Mouse (Mus musculus) hindbrain, embryonic 10.5 days (tissue): ENCODE data around the gene Gramd4. TPM values are rescaled to one million over a fixed set of nuclear protein-coding genes. Genes with fewer than 3 reads are reported as not detected.

Experiments
- DNase-seq: peaks from one replicate; pipeline ENCODE4 v3.0.0-alpha.2; 2017; ENCODE audit warnings: low spot score
- H3K27ac ChIP-seq: fragments of 300-500 bp; sonication (generic); 2 replicates; pipeline ENCODE4 v1.5.1; 2016; ENCODE audit warnings: mild to moderate bottlenecking, moderate library complexity
- H3K27me3 ChIP-seq: fragments of 300-500 bp; sonication (generic); 2 replicates; pipeline ENCODE4 v1.6.1; 2016; ENCODE audit warnings: mild to moderate bottlenecking; ENCODE audit not compliant: poor library complexity, insufficient read depth, severe bottlenecking
- H3K36me3 ChIP-seq: fragments of 300-500 bp; sonication (generic); 2 replicates; pipeline ENCODE4 v1.6.1; 2016; ENCODE audit warnings: mild to moderate bottlenecking, moderate library complexity
- H3K4me1 ChIP-seq: fragments of 300-500 bp; sonication (generic); replicated peaks from 2 replicates; pipeline ENCODE4 v1.6.1; 2016; ENCODE audit warnings: mild to moderate bottlenecking
- H3K4me3 ChIP-seq: fragments of 300-500 bp; sonication (generic); 2 replicates; pipeline ENCODE4 v1.5.1; 2016; ENCODE audit warnings: mild to moderate bottlenecking, moderate library complexity
- H3K9me3 ChIP-seq: fragments of 300-500 bp; sonication (generic); 2 replicates; pipeline ENCODE4 v1.6.1; 2016; ENCODE audit warnings: mild to moderate bottlenecking, moderate library complexity
- WGBS: fragments of 180-500 bp; shearing (Covaris S2); methylation state at CpG from one replicate; pipeline ENCODE4 v1.1.7; 2016; 5-methylcytosine and 5-hydroxymethylcytosine counted together
- polyA plus RNA-seq: library from polyadenylated mRNA; unstranded; fragments of >200 nt; fragmentation: Nextera tagmentation; extraction: Ambion mirVana; gene quantifications from 2 replicates; pipeline ENCODE4 v1.2.1, GENCODE M21; 2016

Gene Gramd4
- polyA plus RNA-seq, 1 experiment from 2014 or later = 18.0 TPM

DNA sequence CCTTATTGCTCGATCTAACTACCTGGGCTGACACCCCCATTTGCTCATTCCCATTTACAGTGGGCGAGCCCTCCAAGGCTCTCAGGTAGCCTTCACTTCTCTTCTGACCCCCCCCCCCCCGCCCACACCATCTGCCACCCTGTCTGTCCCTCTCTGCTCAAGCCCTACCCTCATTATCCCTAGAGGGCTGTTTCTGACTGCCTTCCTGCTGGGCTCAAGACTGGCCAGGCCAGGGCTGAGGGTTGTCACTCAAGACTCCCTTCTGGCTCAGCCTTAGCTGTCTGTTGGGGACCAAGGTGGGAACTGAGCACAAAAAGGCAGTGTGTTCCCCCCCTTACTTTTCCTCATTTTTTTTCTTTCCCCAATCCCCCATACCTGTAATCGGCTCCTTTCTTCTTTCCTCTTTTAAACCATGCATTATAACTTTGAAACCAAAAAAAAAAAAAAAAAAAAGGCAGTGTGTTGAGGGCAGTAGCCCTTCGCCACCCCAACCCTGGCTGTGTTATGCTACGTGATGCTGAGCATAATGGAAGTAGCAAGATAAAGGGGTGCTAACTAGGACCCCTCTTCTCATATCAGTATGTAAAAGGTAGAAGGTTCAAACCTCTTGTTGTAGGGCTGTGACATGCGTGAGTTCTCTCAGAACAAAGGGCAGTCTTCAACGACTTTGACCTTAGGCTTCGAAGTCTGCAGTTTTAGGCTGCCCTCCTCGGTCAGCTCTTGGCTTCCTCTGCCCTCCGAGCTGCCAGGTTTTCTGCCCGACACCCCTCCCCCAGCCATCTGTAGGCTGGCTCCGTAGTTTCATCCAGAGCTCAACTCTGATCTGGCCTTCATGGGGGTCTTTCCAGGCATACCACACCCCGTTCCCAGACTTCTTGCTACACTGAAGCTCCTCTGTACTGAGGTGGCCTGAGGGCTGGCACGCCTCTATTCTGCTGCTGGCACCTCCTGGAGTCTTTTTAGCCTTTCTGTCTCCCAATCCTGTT is 59.9 kb downstream of the Gramd4 start:
- H3K27ac ChIP-seq = peak overlapping the region; percentile 64
- 62% methylated on average over 15 of the region's 15 CpGs for WGBS

GRCm38 (mm10) chr15:86119186-86119585 is 61.7 kb downstream of the Gramd4 start:
- Histone ChIP-seq H3K9me3 (no peaks in the 10 kb centered on the region), H3K27me3 (no peaks in the 10 kb centered on the region), H3K27ac (no peak overlapping the region), H3K36me3 (peaks cover 57% of the 10 kb centered on the region), H3K4me3 (no peak overlapping the region), H3K4me1 (peaks cover 34% of the 10 kb centered on the region)
- DNase-seq = no peak
- WGBS = 88% methylated on average over 7 of the region's 7 CpGs

More for the DNA sequence above, 59.9 kb downstream of the Gramd4 start:
- Histone ChIP-seq H3K27me3 (no peaks in the 10 kb centered on the region), H3K4me3 (no peak overlapping the region), H3K4me1 (peaks cover 47% of the 10 kb centered on the region), H3K9me3 (no peaks in the 10 kb centered on the region), H3K36me3 (peaks cover 40% of the 10 kb centered on the region)
- no peak for DNase-seq

DNA sequence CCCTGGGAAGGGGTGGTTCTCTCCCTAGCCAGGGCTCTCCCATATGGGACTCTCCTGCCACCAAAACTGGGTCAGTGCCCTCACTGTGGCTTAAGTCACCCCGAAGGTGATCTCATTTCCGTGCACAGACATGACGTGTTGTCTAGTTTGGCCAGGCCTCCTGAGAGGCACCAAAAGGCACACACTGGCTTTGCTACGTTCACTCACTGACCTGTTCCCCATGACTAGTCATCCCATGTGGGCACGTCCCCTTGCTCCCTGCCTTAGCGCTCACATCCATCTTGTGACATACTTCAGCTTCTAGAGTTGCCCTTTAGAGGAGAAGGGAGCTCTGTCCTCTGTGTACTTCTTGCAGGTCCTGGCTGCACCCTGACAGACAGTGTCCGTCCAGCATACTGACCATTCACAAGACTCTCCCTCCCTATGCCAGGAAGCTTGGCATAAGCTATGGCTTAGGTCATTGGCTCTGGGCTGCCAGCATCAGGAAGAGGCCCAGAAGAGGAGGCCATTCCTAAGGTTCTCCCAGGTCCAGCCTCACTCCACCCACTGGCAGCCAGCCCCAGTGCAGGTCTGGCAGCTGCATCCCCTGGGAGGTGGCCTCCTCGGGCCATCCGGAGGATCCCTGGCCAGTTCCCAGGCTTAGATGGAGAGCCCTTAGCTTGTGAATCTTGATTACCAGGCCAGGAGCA is 64.9 kb downstream of the Gramd4 start:
- Histone ChIP-seq H3K27ac (0 out of 2 replicates have a peak overlapping the region, but pooled peaks have one; percentile 2), H3K4me1 (peaks cover 37% of the 10 kb centered on the region), H3K27me3 (no peaks in the 10 kb centered on the region), H3K4me3 (no peak overlapping the region), H3K9me3 (no peaks in the 10 kb centered on the region), H3K36me3 (peaks cover 72% of the 10 kb centered on the region)
- no peak for DNase-seq
- WGBS = 92% methylated on average over 9 of the region's 9 CpGs

GRCm38 (mm10) chr15:86123409-86123808 is 65.9 kb downstream of the Gramd4 start:
- Histone ChIP-seq H3K4me3 (no peak overlapping the region), H3K36me3 (peaks cover 82% of the 10 kb centered on the region), H3K27ac (no peak overlapping the region), H3K27me3 (no peaks in the 10 kb centered on the region), H3K4me1 (peaks cover 27% of the 10 kb centered on the region), H3K9me3 (no peaks in the 10 kb centered on the region)
- no peak for DNase-seq
- WGBS = 91% methylated on average over 4 of the region's 4 CpGs

- H3K4me3 ChIP-seq = no peak overlapping the region
- no peaks in the 10 kb centered on the region for H3K27me3 ChIP-seq
- H3K27ac ChIP-seq = no peak overlapping the region
- WGBS = 47% methylated on average over 1 of the region's 1 CpGs
- DNase-seq = peak; percentile 62
- no peaks in the 10 kb centered on the region for H3K9me3 ChIP-seq
- H3K36me3 ChIP-seq = peaks cover 82% of the 10 kb centered on the region
- peaks cover 21% of the 10 kb centered on the region for H3K4me1 ChIP-seq
These were observed 66.9 kb downstream of the Gramd4 start for GRCm38 (mm10) chr15:86124359-86124758.

- H3K27ac ChIP-seq = no peak overlapping the region
- H3K4me1 ChIP-seq = peaks cover 21% of the 10 kb centered on the region
- no peak for DNase-seq
- no peaks in the 10 kb centered on the region for H3K27me3 ChIP-seq
- WGBS = 93% methylated on average over 3 of the region's 3 CpGs
- H3K9me3 ChIP-seq = no peaks in the 10 kb centered on the region
- no peak overlapping the region for H3K4me3 ChIP-seq
- peaks cover 82% of the 10 kb centered on the region for H3K36me3 ChIP-seq
These were observed 71.5 kb downstream of the Gramd4 start for GRCm38 (mm10) chr15:86129036-86129435.

- H3K4me1 ChIP-seq = peaks cover 15% of the 10 kb centered on the region
- no peaks in the 10 kb centered on the region for H3K9me3 ChIP-seq
- DNase-seq = no peak
- 94% methylated on average over 10 of the region's 10 CpGs for WGBS
- no peak overlapping the region for H3K27ac ChIP-seq
- no peak overlapping the region for H3K4me3 ChIP-seq
- no peaks in the 10 kb centered on the region for H3K27me3 ChIP-seq
- peaks cover 90% of the 10 kb centered on the region for H3K36me3 ChIP-seq
These were observed 73.2 kb downstream of the Gramd4 start for GRCm38 (mm10) chr15:86130657-86131056.

- 48% methylated on average over 18 of the region's 18 CpGs for WGBS
These were observed 77.7 kb downstream of the Gramd4 start for GRCm38 (mm10) chr15:86134941-86135783.

GRCm38 (mm10) chr15:86137638-86138037 is 80.1 kb downstream of the Gramd4 start:
- WGBS = 71% methylated on average over 4 of the region's 4 CpGs
- no peaks in the 10 kb centered on the region for H3K9me3 ChIP-seq
- no peak overlapping the region for H3K4me3 ChIP-seq
- H3K27ac ChIP-seq = no peak overlapping the region
- H3K36me3 ChIP-seq = peaks cover 56% of the 10 kb centered on the region
- H3K27me3 ChIP-seq = no peaks in the 10 kb centered on the region
- no peak for DNase-seq
- H3K4me1 ChIP-seq = no peaks in the 10 kb centered on the region

More at GRCm38 (mm10) chr15:86134941-86135783, 77.7 kb downstream of the Gramd4 start:
- 0 out of 2 replicates have a peak overlapping the region, but pooled peaks have one; percentile 43 for H3K27ac ChIP-seq
- no peaks in the 10 kb centered on the region for H3K4me1 ChIP-seq
- peaks cover 62% of the 10 kb centered on the region for H3K36me3 ChIP-seq
- no peaks in the 10 kb centered on the region for H3K9me3 ChIP-seq
- DNase-seq = peak; percentile 87
- no peak overlapping the region for H3K4me3 ChIP-seq
- no peaks in the 10 kb centered on the region for H3K27me3 ChIP-seq

DNA sequence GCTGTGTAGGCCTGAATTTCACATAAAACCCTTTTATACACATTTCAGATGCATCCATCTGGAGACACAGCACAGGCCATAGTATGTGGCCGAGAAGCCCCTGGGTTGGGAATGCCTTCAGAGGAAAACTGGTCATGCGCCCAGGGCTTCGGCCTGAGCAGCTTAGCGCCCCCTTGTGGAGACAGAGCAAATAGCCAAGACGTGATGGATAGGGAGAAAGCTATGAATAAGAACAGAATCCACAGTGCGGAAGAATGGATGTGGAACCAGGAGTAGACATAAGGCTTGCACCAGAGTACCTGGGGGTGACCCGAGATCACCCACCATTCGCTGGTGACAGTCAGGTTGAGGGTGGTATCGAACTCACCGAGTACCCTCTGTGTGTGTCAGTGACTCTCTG is 82.8 kb downstream of the Gramd4 start:
- Histone ChIP-seq H3K36me3 (peaks cover 51% of the 10 kb centered on the region), H3K27ac (no peak overlapping the region), H3K27me3 (no peaks in the 10 kb centered on the region), H3K4me3 (no peak overlapping the region), H3K4me1 (no peaks in the 10 kb centered on the region), H3K9me3 (no peaks in the 10 kb centered on the region)
- DNase-seq = peak; percentile 74
- WGBS = 29% methylated on average over 10 of the region's 10 CpGs

DNA sequence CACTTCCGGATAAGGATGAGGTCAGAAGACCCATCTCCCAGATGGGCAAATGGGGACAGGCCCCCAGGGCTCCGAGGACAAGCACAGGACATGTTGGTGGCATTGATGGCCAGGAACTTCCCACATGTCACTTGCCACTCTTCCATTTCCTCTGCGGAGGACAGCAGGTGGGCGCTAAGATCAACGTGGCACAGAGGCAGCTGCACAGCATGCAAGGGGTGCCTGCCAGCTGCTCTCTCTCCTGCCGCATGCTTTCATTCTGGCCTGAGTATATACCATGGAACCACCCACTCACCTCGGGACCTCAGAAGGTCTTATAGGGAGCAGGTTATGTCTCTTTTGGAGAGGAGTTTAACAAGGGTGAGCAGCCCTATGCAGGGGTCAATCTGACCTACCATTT is 87.1 kb downstream of the Gramd4 start:
- no peaks in the 10 kb centered on the region for H3K9me3 ChIP-seq
- no peaks in the 10 kb centered on the region for H3K4me1 ChIP-seq
- 81% methylated on average over 7 of the region's 7 CpGs for WGBS
- peaks cover 73% of the 10 kb centered on the region for H3K36me3 ChIP-seq
- H3K27me3 ChIP-seq = no peaks in the 10 kb centered on the region
- no peak for DNase-seq
- H3K4me3 ChIP-seq = no peak overlapping the region
- no peak overlapping the region for H3K27ac ChIP-seq

- 86% methylated on average over 7 of the region's 7 CpGs for WGBS
- H3K36me3 ChIP-seq = peaks cover 73% of the 10 kb centered on the region
- no peak overlapping the region for H3K4me3 ChIP-seq
- H3K27me3 ChIP-seq = no peaks in the 10 kb centered on the region
- no peak for DNase-seq
- H3K4me1 ChIP-seq = no peaks in the 10 kb centered on the region
- no peaks in the 10 kb centered on the region for H3K9me3 ChIP-seq
- H3K27ac ChIP-seq = no peak overlapping the region
These were observed 87.6 kb downstream of the Gramd4 start for GRCm38 (mm10) chr15:86145046-86145445.
